Mouse (Mus musculus): ENCODE measurements around the gene Pcna.
A peak's percentile ranks its signal among the peaks of the same experiment; 100 is the strongest.
"Not testable (repeated sequence)": the region's sequence is repeated elsewhere in the genome, so short reads cannot be mapped to it uniquely, and the experiment has no call there.

Pcna gene

GRCm38 (mm10) chr2:132252542-132253528, at the start of gene Pcna:
Gene Pcna (minus strand): TSS chr2:132253314.
- peak; percentile 95 for DNase-seq

GRCm38 (mm10) chr2:132301436-132301835, 48.3 kb upstream of the Pcna start:
- no peak for DNase-seq

- DNase-seq, result no peak
These were observed 45.1 kb upstream of the Pcna start for GRCm38 (mm10) chr2:132298250-132298649.

- no peak for DNase-seq
These were observed 40.8 kb upstream of the Pcna start for GRCm38 (mm10) chr2:132293694-132294450.

- no peak for DNase-seq
These were observed 39.0 kb upstream of the Pcna start for GRCm38 (mm10) chr2:132292083-132292482.

GRCm38 (mm10) chr2:132291265-132291664, 38.2 kb upstream of the Pcna start:
- no peak for DNase-seq

GRCm38 (mm10) chr2:132290808-132291207, 37.7 kb upstream of the Pcna start:
- no peak for DNase-seq

GRCm38 (mm10) chr2:132289213-132289612, 36.1 kb upstream of the Pcna start:
- not testable (repeated sequence) for DNase-seq

- no peak for DNase-seq
These were observed 33.4 kb upstream of the Pcna start for GRCm38 (mm10) chr2:132286376-132287076.

GRCm38 (mm10) chr2:132285722-132286121, 32.6 kb upstream of the Pcna start:
- DNase-seq, result not testable (repeated sequence)

- no peak for DNase-seq
These were observed 31.5 kb upstream of the Pcna start for GRCm38 (mm10) chr2:132284492-132285139.

GRCm38 (mm10) chr2:132283236-132284070, 30.3 kb upstream of the Pcna start:
- DNase-seq, result no peak

GRCm38 (mm10) chr2:132282453-132283174, 29.5 kb upstream of the Pcna start:
- no peak for DNase-seq

GRCm38 (mm10) chr2:132281560-132282452, 28.7 kb upstream of the Pcna start:
- DNase-seq, result no peak

- DNase-seq, result no peak
These were observed 27.5 kb upstream of the Pcna start for GRCm38 (mm10) chr2:132280518-132281120.

- DNase-seq, result no peak
These were observed 26.9 kb upstream of the Pcna start for GRCm38 (mm10) chr2:132279978-132280377.

GRCm38 (mm10) chr2:132279336-132279882, 26.3 kb upstream of the Pcna start:
- DNase-seq, result no peak

- no peak for DNase-seq
These were observed 25.2 kb upstream of the Pcna start for GRCm38 (mm10) chr2:132278273-132278853.

GRCm38 (mm10) chr2:132276249-132276648, 23.1 kb upstream of the Pcna start:
- no peak for DNase-seq
